Mouse (Mus musculus) kidney, adult 2 months (tissue): ENCODE results near the gene Tasp1. TPM values are rescaled to one million over a fixed set of nuclear protein-coding genes. Genes with fewer than 3 reads are reported as not detected.

ENCODE experiments used
- DNase-seq: peaks from one replicate; pipeline ENCODE4 v3.0.0; 2021
- H3K27ac ChIP-seq: fragments of 200-500 bp; 2 replicates; pipeline ENCODE4 v1.5.1; 2012; ENCODE audit warnings: low read depth, low read length, control low read depth, inconsistent platforms; ENCODE audit not compliant: insufficient read depth
- H3K27me3 ChIP-seq: fragments of 200-500 bp; replicated peaks from 2 replicates; pipeline ENCODE4 v1.6.1; 2012; ENCODE audit warnings: mild to moderate bottlenecking, moderate library complexity, low read length, inconsistent platforms; ENCODE audit not compliant: control insufficient read depth, insufficient read depth
- H3K36me3 ChIP-seq: fragments of 200-500 bp; 2 replicates; pipeline ENCODE4 v1.6.1; 2012; ENCODE audit warnings: mild to moderate bottlenecking, moderate library complexity, low read length, inconsistent platforms; ENCODE audit not compliant: control insufficient read depth, insufficient read depth
- H3K4me1 ChIP-seq: fragments of 200-500 bp; 2 replicates; pipeline ENCODE4 v1.6.1; 2011; ENCODE audit warnings: low read length; ENCODE audit not compliant: control insufficient read depth, insufficient read depth
- H3K4me3 ChIP-seq: fragments of 200-500 bp; 2 replicates; pipeline ENCODE4 v1.5.1; 2011; ENCODE audit warnings: mild to moderate bottlenecking, low read depth, low read length, control low read depth; ENCODE audit not compliant: insufficient read depth
- CTCF ChIP-seq: fragments of 200-500 bp; conservative IDR thresholded peaks from 2 replicates; pipeline ENCODE4 v1.5.1; 2011; ENCODE audit warnings: low read depth, mild to moderate bottlenecking, control low read depth, low read length, moderate library complexity, mixed read lengths; ENCODE audit not compliant: insufficient read depth, insufficient read length
- POLR2A ChIP-seq: fragments of 200-500 bp; IDR thresholded peaks from one replicate; pipeline ENCODE4 v1.6.1; 2011; ENCODE audit warnings: low read depth, low read length, control low read depth
- WGBS: fragments of 180-500 bp; shearing (Covaris S2); methylation state at CpG from one replicate; pipeline ENCODE4 v1.1.7; 2018; 5-methylcytosine and 5-hydroxymethylcytosine counted together
- polyA plus RNA-seq: library from polyadenylated mRNA; depleted of rRNA; stranded (reverse); fragments of >200 nt; gene quantifications from 2 replicates; pipeline ENCODE4 v1.2.3, GENCODE M21; 2012

The Tasp1 gene
- polyA plus RNA-seq, 1 experiment: 5.0 TPM

GRCm38 (mm10) chr2:140077476-140077875 is 10.9 kb upstream of the Tasp1 start:
- WGBS: 46% methylated on average over 1 of the region's 1 CpGs
- H3K27me3 ChIP-seq: no peaks in the 10 kb centered on the region
- no peak overlapping the region for H3K4me3 ChIP-seq
- H3K4me1 ChIP-seq: no peaks in the 10 kb centered on the region
- TF ChIP-seq POLR2A (no peak), CTCF (no peak)
- no peak overlapping the region for H3K27ac ChIP-seq
- DNase-seq: no peak
- H3K36me3 ChIP-seq: no peaks in the 10 kb centered on the region

- DNase-seq: no peak
- TF ChIP-seq POLR2A: no peak
- no peak for TF ChIP-seq CTCF
- H3K36me3 ChIP-seq: no peaks in the 10 kb centered on the region
- no peaks in the 10 kb centered on the region for H3K4me1 ChIP-seq
- no peak overlapping the region for H3K27ac ChIP-seq
- WGBS: 69% methylated on average over 3 of the region's 3 CpGs
- no peak overlapping the region for H3K4me3 ChIP-seq
- no peaks in the 10 kb centered on the region for H3K27me3 ChIP-seq
Measured at GRCm38 (mm10) chr2:140075150-140075549, 8.5 kb upstream of the Tasp1 start.

GRCm38 (mm10) chr2:140067516-140067915 is 911 bp upstream of the Tasp1 start:
- WGBS: 32% methylated on average over 4 of the region's 4 CpGs
- Histone ChIP-seq H3K4me3 (no peak overlapping the region), H3K4me1 (0 out of 2 replicates have a peak, but pooled peaks cover 3% of the 10 kb centered on the region), H3K27ac (no peak overlapping the region), H3K36me3 (no peaks in the 10 kb centered on the region), H3K27me3 (no peaks in the 10 kb centered on the region)
- peak; percentile 53 for DNase-seq
- no peak for TF ChIP-seq POLR2A
- TF ChIP-seq CTCF: no peak

GRCm38 (mm10) chr2:140065676-140066075 is 929 bp downstream of the Tasp1 start:
- Histone ChIP-seq H3K27ac (no peak overlapping the region), H3K4me3 (no peak overlapping the region), H3K36me3 (no peaks in the 10 kb centered on the region), H3K4me1 (0 out of 2 replicates have a peak, but pooled peaks cover 3% of the 10 kb centered on the region), H3K27me3 (no peaks in the 10 kb centered on the region)
- DNase-seq: no peak
- 78% methylated on average over 8 of the region's 8 CpGs for WGBS
- TF ChIP-seq CTCF: peak; percentile 11; the same call in 1 of the 2 replicates
- no peak for TF ChIP-seq POLR2A

- no peaks in the 10 kb centered on the region for H3K36me3 ChIP-seq
- H3K27ac ChIP-seq: no peak overlapping the region
- 0 out of 2 replicates have a peak, but pooled peaks cover 3% of the 10 kb centered on the region for H3K4me1 ChIP-seq
- no peak overlapping the region for H3K4me3 ChIP-seq
- 86% methylated on average over 3 of the region's 3 CpGs for WGBS
- DNase-seq: no peak
- TF ChIP-seq CTCF (no peak), POLR2A (no peak)
- no peaks in the 10 kb centered on the region for H3K27me3 ChIP-seq
Measured at GRCm38 (mm10) chr2:140061481-140061880, 5.1 kb downstream of the Tasp1 start.

GRCm38 (mm10) chr2:140060092-140060867 is 6.3 kb downstream of the Tasp1 start:
- H3K4me1 ChIP-seq: no peaks in the 10 kb centered on the region
- H3K4me3 ChIP-seq: no peak overlapping the region
- no peaks in the 10 kb centered on the region for H3K27me3 ChIP-seq
- no peak for DNase-seq
- WGBS: 77% methylated on average over 4 of the region's 4 CpGs
- no peak overlapping the region for H3K27ac ChIP-seq
- no peaks in the 10 kb centered on the region; the same call in 1 of the 2 replicates for H3K36me3 ChIP-seq
- no peak for TF ChIP-seq CTCF
- TF ChIP-seq POLR2A: no peak

- Histone ChIP-seq H3K27me3 (no peaks in the 10 kb centered on the region), H3K36me3 (peaks cover 1% of the 10 kb centered on the region), H3K27ac (no peak overlapping the region), H3K4me3 (no peak overlapping the region), H3K4me1 (no peaks in the 10 kb centered on the region)
- TF ChIP-seq CTCF (no peak), POLR2A (no peak)
- 82% methylated on average over 6 of the region's 6 CpGs for WGBS
- DNase-seq: no peak
Measured at GRCm38 (mm10) chr2:140058125-140058524, 8.5 kb downstream of the Tasp1 start.
